11 mouse cellular contexts compared by ENCODE assay signal in the genomic region with DNA sequence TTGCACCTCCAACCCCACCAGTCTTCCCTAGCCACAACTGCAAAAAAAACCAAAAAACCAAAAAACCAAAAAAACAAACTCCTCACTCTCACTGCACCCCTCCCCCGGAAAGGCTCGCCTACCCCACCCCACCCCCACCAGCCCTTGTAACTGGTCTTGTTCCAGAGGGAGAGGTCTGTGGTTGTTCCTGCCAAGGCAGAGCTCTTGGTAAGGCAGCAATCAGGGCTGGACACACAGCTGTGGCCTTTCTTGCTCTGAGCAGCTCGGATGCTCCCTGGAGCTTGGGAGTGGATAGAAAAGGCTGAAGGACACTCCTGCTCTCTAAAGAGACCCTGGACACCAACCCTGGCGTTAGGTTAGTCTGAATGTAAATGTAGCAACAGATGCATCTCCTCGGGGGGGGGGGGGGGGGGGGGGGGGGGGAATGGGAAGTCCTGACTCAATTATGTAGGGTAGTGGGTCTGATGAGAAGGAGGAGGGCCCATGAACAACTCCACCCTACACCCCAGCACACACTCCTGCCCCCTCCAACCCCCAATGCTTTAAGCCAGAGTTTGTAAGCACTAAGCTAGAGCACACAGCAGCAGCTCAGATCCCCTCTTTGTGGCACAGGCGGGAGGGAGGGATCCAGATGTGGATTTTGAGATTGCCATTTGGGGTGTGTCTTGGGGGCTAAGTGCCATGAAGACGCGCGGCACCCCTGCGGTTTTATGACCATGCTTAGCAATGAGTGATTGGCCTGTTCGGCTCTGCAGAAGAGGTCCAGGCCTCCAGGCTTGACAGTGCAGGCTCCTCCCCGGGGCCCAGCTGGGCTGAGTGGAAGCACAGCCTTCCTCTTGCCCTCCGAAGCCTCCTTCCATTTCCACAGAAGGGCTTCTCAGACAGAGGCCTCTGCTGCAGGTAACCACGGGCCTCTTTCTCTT.
DNase-seq lines count a peak whose midpoint lies in the region; ATAC-seq and TF ChIP-seq lines count a peak whose summit lies in the region.
"Had no signal": no experiment of that assay in that cellular context is flagged by ENCODE, and none has a peak within 500 bp of the region (broad histone marks: within the 10 kb centered on the region; RNA-seq: fewer than 3 reads in every experiment).

No protein-coding gene starts in this region.

- no peak overlapping the region for H3K4me2 ChIP-seq in intestine, embryonic 14.5 days (ENCODE audit: low read length)
- no peak overlapping the region for H3K4me2 ChIP-seq in intestine, postnatal 0 days (replicated peaks; ENCODE audit: low read depth)
- no peak overlapping the region for H3K4me2 ChIP-seq in midbrain, embryonic 16.5 days (ENCODE audit: low read length)
- H3K4me2 ChIP-seq: embryonic facial prominence, embryonic 12.5 days had no signal

- peaks cover 4% of the 10 kb centered on the region; the same call in 1 of the 2 replicates for H3K4me1 ChIP-seq in intestine, embryonic 14.5 days (replicated peaks; ENCODE audit: control insufficient read depth, insufficient read depth, low read length)
- 0 out of 2 replicates have a peak, but pooled peaks cover 4% of the 10 kb centered on the region for H3K4me1 ChIP-seq in intestine, postnatal 0 days (replicated peaks; ENCODE audit: control insufficient read depth, insufficient read depth, low read length)
- H3K4me1 ChIP-seq in midbrain, embryonic 16.5 days (ENCODE audit: control insufficient read depth, insufficient read depth, low read length) = peaks cover 4% of the 10 kb centered on the region

- no peak overlapping the region for H3K9ac ChIP-seq in intestine, embryonic 14.5 days (ENCODE audit: low read length)
- H3K9ac ChIP-seq in intestine, postnatal 0 days (ENCODE audit: low read depth, low read length) = no peak overlapping the region
- no peak overlapping the region for H3K9ac ChIP-seq in midbrain, embryonic 16.5 days (ENCODE audit: low read depth, low read length)
- H3K9ac ChIP-seq: embryonic facial prominence, embryonic 12.5 days had no signal

- H3K4me3 ChIP-seq in intestine, embryonic 14.5 days (ENCODE audit: low read depth, low read length) = no peak overlapping the region
- no peak overlapping the region for H3K4me3 ChIP-seq in intestine, postnatal 0 days (ENCODE audit: low read depth, low read length)
- no peak overlapping the region for H3K4me3 ChIP-seq in midbrain, embryonic 16.5 days (ENCODE audit: low read depth, low read length)
- H3K4me3 ChIP-seq: embryonic facial prominence, embryonic 12.5 days had no signal

- ATAC-seq in intestine, embryonic 14.5 days (replicated peaks; ENCODE audit: low FRiP score, low TSS enrichment, low read depth) = peak; percentile 68; the same call in 1 of the 2 replicates
- ATAC-seq in intestine, postnatal 0 days = no peak
- ATAC-seq in midbrain, embryonic 16.5 days = no peak

- DNase-seq in intestine, embryonic 14.5 days (ENCODE audit: low spot score) = peak; percentile 57
- peak; percentile 66 for DNase-seq in embryo, embryonic 10 days (ENCODE audit: low spot score)
- peak; percentile 44 to 54 for DNase-seq in heart, adult 9 months (ENCODE audit: low spot score in 2 of 2)
- DNase-seq in spleen, postnatal 4 days (ENCODE audit: low spot score in 2 of 2) = no peak
- DNase-seq in spleen, adult 12 weeks (ENCODE audit: low spot score) = no peak
- DNase-seq in frontal cortex, postnatal 36 days (ENCODE audit: low spot score in 2 of 2) = no peak
- DNase-seq: kidney, postnatal 14 days; thymus, postnatal 14 days had no signal

- no peak overlapping the region; the same call in 1 of the 2 replicates for H3K27ac ChIP-seq in intestine, embryonic 14.5 days (ENCODE audit: low read depth)
- H3K27ac ChIP-seq in intestine, postnatal 0 days (ENCODE audit: low read depth, low read length) = no peak overlapping the region
- H3K27ac ChIP-seq in midbrain, embryonic 16.5 days (ENCODE audit: low read length) = 0 out of 2 replicates have a peak overlapping the region, but pooled peaks have one; percentile 4
- H3K27ac ChIP-seq: embryonic facial prominence, embryonic 12.5 days had no signal

- TF ChIP-seq CTCF in intestine, postnatal 0 days (IDR thresholded peaks at IDR 0.05; ENCODE audit: low read depth) = no peak

- 25% methylated on average over 13 of the region's 14 CpGs for WGBS in intestine, embryonic 14.5 days
- WGBS in intestine, postnatal 0 days = 33% methylated on average over 13 of the region's 14 CpGs
- 53% methylated on average over 12 of the region's 14 CpGs for WGBS in midbrain, embryonic 16.5 days

- no peaks in the 10 kb centered on the region for H3K9me3 ChIP-seq in intestine, embryonic 14.5 days (ENCODE audit: control insufficient read depth, low read length)
- no peaks in the 10 kb centered on the region for H3K9me3 ChIP-seq in intestine, postnatal 0 days (ENCODE audit: control insufficient read depth)
- no peaks in the 10 kb centered on the region for H3K9me3 ChIP-seq in midbrain, embryonic 16.5 days (replicated peaks; ENCODE audit: control insufficient read depth, low read length, poor library complexity, severe bottlenecking)
- H3K9me3 ChIP-seq: embryonic facial prominence, embryonic 12.5 days had no signal

- H3K36me3 ChIP-seq in intestine, embryonic 14.5 days (ENCODE audit: control insufficient read depth, insufficient read depth, low read length) = no peaks in the 10 kb centered on the region
- H3K36me3 ChIP-seq in intestine, postnatal 0 days (ENCODE audit: control insufficient read depth, insufficient read depth) = no peaks in the 10 kb centered on the region
- no peaks in the 10 kb centered on the region for H3K36me3 ChIP-seq in midbrain, embryonic 16.5 days (ENCODE audit: control insufficient read depth, insufficient read depth, low read length)
- H3K36me3 ChIP-seq: embryonic facial prominence, embryonic 12.5 days had no signal

- H3K27me3 ChIP-seq in intestine, embryonic 14.5 days (replicated peaks; ENCODE audit: control insufficient read depth, insufficient read depth, low read length) = no peaks in the 10 kb centered on the region
- no peaks in the 10 kb centered on the region for H3K27me3 ChIP-seq in intestine, postnatal 0 days (replicated peaks; ENCODE audit: control insufficient read depth, insufficient read depth, low read length)
- H3K27me3 ChIP-seq in midbrain, embryonic 16.5 days (ENCODE audit: control insufficient read depth, insufficient read depth, low read depth, low read length) = no peaks in the 10 kb centered on the region
- H3K27me3 ChIP-seq: embryonic facial prominence, embryonic 12.5 days had no signal

Comparison
In these comparisons a context has a peak if more than half of its experiments do, and no peak if none do; other contexts are left out.
1. DNase-seq: peak in intestine, embryonic 14.5 days (single experiment), embryo, embryonic 10 days (single experiment) and heart, adult 9 months (2 of 2); none in spleen, postnatal 4 days (0 of 2), spleen, adult 12 weeks (single experiment) and frontal cortex, postnatal 36 days (0 of 2).